Mouse (Mus musculus) midbrain, embryonic 12.5 days (tissue): ENCODE results near the gene Gm5724. TPM values are rescaled to one million over a fixed set of nuclear protein-coding genes. Genes with fewer than 3 reads are reported as not detected.
A peak's percentile ranks its signal among the peaks of the same experiment; 100 is the strongest.

Experiments
- ATAC-seq: fragments of 200-750 bp; cut with Nextera tagmentation; 2 replicates; pipeline ENCODE4 v1.8.0; 2017; ENCODE audit warnings: low read depth, moderate TSS enrichment, moderate library complexity; ENCODE audit not compliant: low FRiP score
- H3K27ac ChIP-seq: fragments of 300-500 bp; sonication (generic); replicated peaks from 2 replicates; pipeline ENCODE4 v1.5.1; 2016; ENCODE audit warnings: mild to moderate bottlenecking
- H3K27me3 ChIP-seq: fragments of 300-500 bp; sonication (generic); 2 replicates; pipeline ENCODE4 v1.6.1; 2016; ENCODE audit warnings: mild to moderate bottlenecking
- H3K36me3 ChIP-seq: fragments of 300-500 bp; sonication (generic); 2 replicates; pipeline ENCODE4 v1.6.1; 2016
- H3K4me1 ChIP-seq: fragments of 300-500 bp; sonication (generic); 2 replicates; pipeline ENCODE4 v1.6.1; 2016
- H3K4me2 ChIP-seq: fragments of 300-500 bp; sonication (generic); replicated peaks from 2 replicates; pipeline ENCODE4 v1.6.1; 2016; ENCODE audit warnings: mild to moderate bottlenecking, moderate library complexity
- H3K4me3 ChIP-seq: fragments of 300-500 bp; sonication (generic); 2 replicates; pipeline ENCODE4 v1.5.1; 2016; ENCODE audit warnings: mild to moderate bottlenecking
- H3K9ac ChIP-seq: fragments of 300-500 bp; sonication (generic); replicated peaks from 2 replicates; pipeline ENCODE4 v1.6.1; 2016; ENCODE audit warnings: mild to moderate bottlenecking, moderate library complexity
- H3K9me3 ChIP-seq: fragments of 300-500 bp; sonication (generic); 2 replicates; pipeline ENCODE4 v1.6.1; 2016; ENCODE audit warnings: mild to moderate bottlenecking
- WGBS: fragments of 180-500 bp; shearing (Covaris S2); methylation state at CpG from one replicate; pipeline ENCODE4 v1.1.7; 2016; 5-methylcytosine and 5-hydroxymethylcytosine counted together
- polyA plus RNA-seq: library from polyadenylated mRNA; unstranded; fragments of >200 nt; fragmentation: Nextera tagmentation; extraction: Ambion mirVana; gene quantifications from 2 replicates; pipeline ENCODE4 v1.2.1, GENCODE M21; 2016

Gene Gm5724
- not detected in 2 replicates for polyA plus RNA-seq

GRCm38 (mm10) chr6:141773710-141774109, at the start of gene Gm5724:
Gene Gm5724, minus strand, starts transcription at chr6:141773810.
- Histone ChIP-seq H3K9ac (no peak within 1 kb of the TSS), H3K4me1 (no peaks in the 10 kb centered on the region), H3K36me3 (no peaks in the 10 kb centered on the region), H3K9me3 (no peaks in the 10 kb centered on the region), H3K4me2 (no peak within 1 kb of the TSS), H3K27me3 (no peaks in the 10 kb centered on the region), H3K4me3 (no peak within 1 kb of the TSS), H3K27ac (no peak within 1 kb of the TSS)
- WGBS = 89% methylated on average over 3 of the region's 3 CpGs
- no peak for ATAC-seq

DNA sequence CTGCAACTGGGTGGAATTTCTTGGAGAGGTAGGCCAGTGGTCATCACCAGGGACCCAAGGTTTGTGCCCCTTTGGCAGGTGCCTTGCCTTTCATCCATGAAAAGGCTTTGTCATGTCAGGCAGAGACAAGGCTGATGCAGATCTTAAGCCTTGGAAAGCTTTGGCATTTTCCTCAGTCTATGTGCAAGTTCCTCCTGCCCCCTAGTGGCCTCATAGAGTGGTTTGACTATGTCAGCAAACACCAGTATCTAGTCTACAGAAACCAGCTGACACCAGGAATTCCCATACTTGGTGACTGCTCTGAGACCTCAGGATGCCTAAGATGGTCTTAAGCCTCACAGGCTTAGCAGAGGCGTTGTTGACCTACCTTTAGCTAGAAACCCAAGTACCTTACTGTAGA, 24.2 kb upstream of the Gm5724 start:
- Histone ChIP-seq H3K4me2 (no peak overlapping the region), H3K36me3 (no peaks in the 10 kb centered on the region), H3K9ac (no peak overlapping the region), H3K9me3 (no peaks in the 10 kb centered on the region), H3K4me3 (no peak overlapping the region), H3K27me3 (no peaks in the 10 kb centered on the region), H3K4me1 (no peaks in the 10 kb centered on the region), H3K27ac (no peak overlapping the region)
- peak; percentile 80 for ATAC-seq
- WGBS = 18% methylated on average over 1 of the region's 1 CpGs

DNA sequence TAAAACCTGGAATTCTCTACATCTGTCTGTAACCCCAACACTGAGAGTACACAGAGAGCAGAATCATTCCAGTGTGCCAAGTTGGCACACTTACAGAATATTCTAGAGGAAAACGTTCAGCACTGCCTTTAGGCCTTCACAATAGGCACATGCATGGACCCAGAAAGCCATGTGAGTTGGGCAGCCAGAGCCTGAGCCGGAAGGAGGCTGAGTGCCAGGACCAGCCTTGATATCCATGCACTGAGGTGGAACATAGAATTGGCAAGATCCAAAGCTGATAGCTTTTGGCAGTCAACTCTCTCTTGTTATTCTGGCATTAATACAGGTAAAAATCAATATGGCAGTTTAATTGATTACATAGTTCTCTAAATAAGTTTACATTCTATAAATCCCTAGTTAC, 866 bp upstream of the Gm5724 start:
- WGBS = 86% methylated on average over 2 of the region's 2 CpGs
- no peak overlapping the region for H3K4me3 ChIP-seq
- H3K27ac ChIP-seq = no peak overlapping the region
- ATAC-seq = no peak
- H3K27me3 ChIP-seq = no peaks in the 10 kb centered on the region
- H3K4me2 ChIP-seq = no peak overlapping the region
- H3K9me3 ChIP-seq = no peaks in the 10 kb centered on the region
- H3K9ac ChIP-seq = no peak overlapping the region
- H3K36me3 ChIP-seq = no peaks in the 10 kb centered on the region
- H3K4me1 ChIP-seq = no peaks in the 10 kb centered on the region

GRCm38 (mm10) chr6:141691246-141691645, 82.4 kb downstream of the Gm5724 start:
- Histone ChIP-seq H3K36me3 (no peaks in the 10 kb centered on the region), H3K9me3 (no peaks in the 10 kb centered on the region), H3K27me3 (no peaks in the 10 kb centered on the region), H3K27ac (no peak overlapping the region), H3K4me1 (no peaks in the 10 kb centered on the region), H3K4me3 (no peak overlapping the region), H3K4me2 (no peak overlapping the region), H3K9ac (no peak overlapping the region)
- no peak for ATAC-seq

GRCm38 (mm10) chr6:141687008-141687407, 86.6 kb downstream of the Gm5724 start:
- no peak overlapping the region for H3K4me3 ChIP-seq
- no peaks in the 10 kb centered on the region for H3K27me3 ChIP-seq
- no peaks in the 10 kb centered on the region for H3K4me1 ChIP-seq
- ATAC-seq = no peak
- 80% methylated on average over 4 of the region's 4 CpGs for WGBS
- H3K9ac ChIP-seq = no peak overlapping the region
- H3K27ac ChIP-seq = no peak overlapping the region
- no peak overlapping the region for H3K4me2 ChIP-seq
- H3K9me3 ChIP-seq = no peaks in the 10 kb centered on the region
- H3K36me3 ChIP-seq = no peaks in the 10 kb centered on the region

Other genes with a start within 250 kb of the Gm5724 start
- gene Slco1c1, start 249.4 kb downstream of the Gm5724 start, polyA plus RNA-seq = 2.5 and 2.9 TPM in 2 replicates
- 0.09 TPM in 1 of 2 replicates, not detected in the other for gene Slco1b2, start 144.3 kb downstream of the Gm5724 start, polyA plus RNA-seq
- 0.13 TPM in 1 of 2 replicates, not detected in the other for gene Slco1a4, start 82.4 kb upstream of the Gm5724 start, polyA plus RNA-seq
- not detected in 2 replicates for gene Slco1a1, start 173.2 kb upstream of the Gm5724 start, polyA plus RNA-seq
- gene Gm6614, start 237.6 kb upstream of the Gm5724 start, polyA plus RNA-seq = 0.09 TPM in 1 of 2 replicates, not detected in the other